Mouse (Mus musculus) kidney, postnatal 36 days (tissue): ENCODE measurements at regions not wholly inside any gene's neighbourhood (a gene's known extent, or its start where the extent isn't known, plus 50 kb on each side); places are given as distances from the start of the nearest gene placed in this dataset.
A peak's percentile ranks its signal among the peaks of the same experiment; 100 is the strongest.

ENCODE experiments used
- DNase-seq, 2 experiments: peaks; one replicate each; pipeline ENCODE4 v3.0.0; 2021 to 2022; ENCODE audit warnings: mixed read lengths in 2 of 2

- DNase-seq: no peak
Measured at GRCm38 (mm10) chr19:24622776-24623175, 51.0 kb upstream of the Tmem252 start.

- no peak for DNase-seq
Measured at GRCm38 (mm10) chr19:24622309-24622708, 51.5 kb upstream of the Tmem252 start.

GRCm38 (mm10) chr19:24621610-24622220 is 52.1 kb upstream of the Tmem252 start:
- DNase-seq: peak; percentile 64 to 88

- no peak for DNase-seq
Measured at GRCm38 (mm10) chr19:24615762-24616310, 58.0 kb upstream of the Tmem252 start.

GRCm38 (mm10) chr19:24607884-24608283 is 52.2 kb upstream of the Pip5k1b start:
- no peak for DNase-seq

- peak; percentile 4 to 33 for DNase-seq
Measured at GRCm38 (mm10) chr19:24606390-24606976, 50.8 kb upstream of the Pip5k1b start.
